Mouse (Mus musculus): ENCODE results near the gene Tmem232.
"Not testable (repeated sequence)": the region's sequence is repeated elsewhere in the genome, so short reads cannot be mapped to it uniquely, and the experiment has no call there.

Tmem232 gene

GRCm38 (mm10) chr17:65221687-65222086 is 318.9 kb downstream of the Tmem232 start:
- not testable (repeated sequence) for DNase-seq (ENCODE audit: low spot score)

Measured in testis, postnatal 14 days (tissue).